Mouse (Mus musculus) lung, postnatal 0 days (tissue): Measurements from ENCODE around the gene Tll1.

Experiments
- CTCF ChIP-seq: IDR thresholded peaks from 2 replicates; pipeline ENCODE4 v1.5.1; 2016; ENCODE audit warnings: antibody characterized with exemption, mild to moderate bottlenecking
- EP300 ChIP-seq: IDR thresholded peaks from 2 replicates; pipeline ENCODE4 v1.6.1; 2016; ENCODE audit warnings: antibody characterized with exemption, mild to moderate bottlenecking, control low read depth

DNA sequence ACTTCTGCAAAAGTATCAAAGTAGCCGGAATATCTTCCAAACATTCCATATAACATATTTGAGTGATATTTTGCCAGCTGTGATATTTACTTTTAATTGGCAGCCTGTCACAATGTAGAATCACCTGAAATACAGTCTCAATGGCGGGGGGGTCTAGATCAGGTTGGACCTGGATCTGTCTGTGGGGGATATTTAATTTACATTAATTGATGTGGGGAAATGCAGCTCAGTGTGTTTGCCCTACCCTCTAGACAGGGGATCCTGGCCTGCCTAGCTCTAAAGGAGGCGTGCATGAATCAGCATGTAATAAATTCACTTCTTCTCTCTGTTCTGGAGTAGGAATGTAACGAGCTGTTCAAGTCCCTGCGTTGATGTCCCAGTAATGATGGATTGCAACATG lies 181.7 kb downstream of the Tll1 start:
- TF ChIP-seq EP300: no peak
- no peak for TF ChIP-seq CTCF
